Mouse (Mus musculus) ES-E14 (cell line): Measurements from ENCODE around the gene Rangrf.

Source experiments
- CHD2 ChIP-seq: IDR thresholded peaks from 2 replicates; pipeline ENCODE4 v1.6.1; 2014; ENCODE audit warnings: mild to moderate bottlenecking, low read depth, low read length, inconsistent platforms
- ZC3H11A ChIP-seq: IDR thresholded peaks from 2 replicates; pipeline ENCODE4 v1.6.1; 2012; ENCODE audit warnings: low read depth, mild to moderate bottlenecking, inconsistent platforms, low read length, borderline replicate concordance

DNA sequence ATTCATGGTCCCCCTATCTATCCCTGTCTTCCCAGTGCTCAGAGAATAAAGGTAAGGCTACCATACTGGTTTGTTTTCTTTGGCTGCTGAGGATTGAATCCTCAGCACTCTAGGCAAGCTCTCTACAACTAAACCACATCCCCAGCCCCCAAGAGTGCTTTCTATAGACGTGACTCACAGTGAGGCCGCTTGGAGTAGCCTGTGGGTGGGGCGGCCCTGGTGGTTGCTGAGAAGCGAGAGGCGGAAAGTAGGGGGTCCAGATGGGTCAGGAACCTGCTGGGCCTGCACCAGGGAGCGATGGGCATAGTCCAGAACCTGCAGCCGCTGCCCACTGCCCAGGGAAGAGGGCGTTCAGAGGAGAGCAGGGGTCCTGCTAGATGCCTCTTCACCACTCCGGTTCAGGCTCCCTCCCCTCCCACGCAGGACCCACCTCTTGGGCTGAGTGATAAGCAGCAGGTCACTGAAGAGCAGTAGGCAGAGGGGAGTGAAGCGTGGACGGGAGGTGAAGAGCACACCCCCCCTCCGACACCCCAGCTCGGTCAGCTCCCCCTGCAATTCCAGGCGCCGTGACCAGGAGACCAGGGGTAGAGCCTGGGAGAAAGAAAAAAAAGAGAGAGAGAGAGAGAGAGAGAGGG lies 28.1 kb downstream of the Rangrf start:
- TF ChIP-seq CHD2 = no peak
- TF ChIP-seq ZC3H11A = no peak
